Mouse (Mus musculus) mature B cell (primary cell): ENCODE measurements around the gene Clgn.

ENCODE experiments used
- in situ Hi-C: fragments of 300-500 bp; cut with MboI; formaldehyde crosslinking; loops from 2 replicates; pipeline ENCODE4 v1.14.3; 2019

The Clgn gene

DNA sequence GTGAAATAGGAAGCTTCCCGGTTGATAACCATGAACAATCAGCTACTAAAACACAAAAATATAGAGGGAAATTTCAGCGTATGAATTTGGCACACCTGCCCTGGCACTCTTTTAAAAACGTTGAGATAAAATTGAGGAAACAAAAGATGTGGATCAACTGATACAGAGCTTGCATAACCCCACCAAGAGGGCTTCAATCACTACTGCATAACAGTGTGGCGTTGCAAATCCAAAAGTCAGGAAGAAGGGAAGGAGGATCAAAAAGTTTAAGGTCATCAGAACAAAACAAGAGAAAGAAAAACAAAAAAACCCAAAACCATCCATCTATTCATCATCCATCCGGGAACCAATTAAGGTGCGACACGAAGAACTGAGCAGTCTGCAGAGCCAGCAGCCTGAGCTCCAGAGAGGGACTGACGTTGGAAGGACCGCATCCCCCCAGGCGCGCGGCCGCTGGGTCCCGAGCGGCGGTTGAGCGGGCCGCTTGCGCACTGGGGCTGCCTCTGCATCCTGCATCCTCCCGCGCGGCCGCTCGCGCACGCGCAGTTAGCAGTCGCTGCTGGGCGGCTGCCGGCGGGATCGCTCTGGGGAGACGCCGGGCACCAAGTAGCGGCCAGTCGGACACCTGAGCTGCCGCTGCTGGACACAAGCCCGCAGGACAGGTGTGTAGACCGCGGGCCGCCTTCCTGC, at the start of gene Clgn:
Gene Clgn, plus strand, starts transcription at position 552 of the 690 bp plus-strand sequence.
- in situ Hi-C loops: no loop called here

DNA sequence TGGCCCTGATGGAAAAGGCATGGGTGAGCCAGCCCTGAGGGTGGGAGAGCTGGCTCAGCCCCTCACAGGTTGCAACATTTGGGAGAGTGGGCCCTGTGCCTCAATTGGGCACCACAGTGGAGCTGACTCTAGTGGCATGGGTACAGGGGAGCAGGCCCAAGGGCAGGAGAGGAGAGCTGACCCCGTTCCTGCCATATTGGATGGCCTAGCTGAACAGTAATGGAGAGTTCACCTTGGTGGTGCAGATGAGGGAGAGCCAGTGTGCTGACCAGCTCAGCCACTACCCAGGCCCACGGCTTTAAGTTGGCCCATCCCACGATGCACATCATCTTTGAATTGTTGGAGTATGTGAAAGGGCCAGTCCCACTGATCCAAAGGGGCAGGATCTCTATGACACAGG, 47.6 kb upstream of the Clgn start:
- in situ Hi-C loops: no loop called here

DNA sequence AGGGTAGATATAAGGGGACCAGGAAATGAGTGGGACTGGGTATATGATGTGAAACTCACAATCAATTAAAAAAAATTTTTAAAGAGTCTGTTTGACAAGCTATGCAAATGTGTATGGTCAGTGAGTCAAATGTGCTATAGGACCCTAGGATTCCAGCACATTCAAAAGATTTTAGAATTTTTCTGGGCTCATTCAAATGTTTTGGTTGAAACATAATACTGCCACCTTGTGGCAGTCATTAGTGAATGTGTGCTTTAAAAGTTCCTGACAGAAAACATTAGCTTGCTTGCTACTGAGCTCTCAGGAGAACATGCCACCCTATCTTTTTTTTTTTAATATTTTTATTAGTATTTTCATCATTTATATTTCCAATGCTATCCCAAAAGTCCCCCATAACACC, 47.0 kb upstream of the Clgn start:
- in situ Hi-C loops: no loop called here

DNA sequence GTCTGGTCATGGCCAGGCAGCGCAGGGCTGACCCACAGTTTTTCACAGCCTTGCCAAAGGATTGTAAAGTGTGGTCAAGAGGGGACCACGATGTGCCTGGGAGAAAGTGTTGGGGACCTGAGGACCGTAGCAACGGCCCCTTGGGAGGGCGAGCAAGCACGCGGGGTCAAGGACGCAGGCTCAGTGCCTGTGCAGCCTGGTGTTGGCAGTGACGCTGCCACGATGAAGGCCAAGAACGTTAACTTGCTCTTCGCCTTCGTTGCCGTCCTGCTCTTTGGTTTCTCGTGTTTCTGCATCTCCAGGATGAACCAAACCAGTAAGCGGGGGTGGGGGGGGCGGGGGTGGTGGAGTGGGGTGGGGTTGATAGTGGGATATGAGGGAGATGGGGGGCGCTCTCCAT, 41.4 kb upstream of the Clgn start, which contains the start of gene Mgat4d:
Gene Mgat4d, plus strand, starts transcription at position 209 of the 400 bp plus-strand sequence.
- in situ Hi-C loops: no loop called here

DNA sequence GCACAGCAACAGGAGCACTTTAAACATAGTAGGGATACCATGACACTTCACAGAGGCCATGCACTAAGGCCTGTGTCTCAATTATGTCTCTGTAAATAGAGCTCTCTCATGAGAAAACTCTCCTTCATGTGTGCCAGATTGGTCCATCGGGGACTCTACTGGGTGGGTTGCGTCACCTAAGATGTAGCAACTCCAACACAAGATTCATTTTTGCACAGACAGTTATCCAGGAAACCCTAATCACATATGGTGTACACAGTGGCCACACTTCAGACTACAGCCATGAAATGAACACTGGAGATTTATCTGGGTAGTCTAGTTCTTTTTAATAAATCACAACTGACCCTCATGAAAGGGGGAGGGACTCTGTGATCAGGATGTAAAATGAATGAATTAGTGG, 38.4 kb upstream of the Clgn start:
- in situ Hi-C loops: no loop called here

DNA sequence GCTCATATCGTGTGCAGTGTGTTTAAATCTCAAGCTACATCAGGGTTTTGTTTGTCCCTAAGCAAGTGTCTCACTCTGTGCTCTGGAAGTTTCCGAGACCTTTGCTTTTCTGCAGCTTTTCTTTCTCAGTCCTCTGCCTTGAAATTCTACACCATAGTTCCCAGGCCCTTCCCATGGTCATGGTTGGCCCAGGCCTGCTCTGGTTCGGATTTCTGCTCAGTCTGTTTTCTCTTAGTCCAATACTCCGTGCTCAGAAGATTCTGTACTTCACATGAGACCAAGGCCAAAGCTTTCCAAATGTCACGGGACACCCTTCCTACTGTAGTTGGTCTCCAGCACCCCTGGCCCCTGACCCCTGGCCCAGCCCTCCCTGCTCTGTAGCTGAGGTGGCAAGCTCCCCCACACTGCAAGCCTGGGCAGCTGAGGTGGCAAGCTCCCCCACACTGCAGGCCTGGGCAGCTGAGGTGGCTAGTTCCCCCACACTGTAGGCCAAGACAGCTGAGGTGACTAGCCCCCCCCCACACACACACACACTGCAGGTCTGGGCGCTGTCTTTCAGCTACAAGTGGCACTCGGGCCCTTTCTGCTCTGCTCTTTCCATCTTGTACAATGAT, 26.4 kb upstream of the Clgn start:
- in situ Hi-C loops: no loop called here

DNA sequence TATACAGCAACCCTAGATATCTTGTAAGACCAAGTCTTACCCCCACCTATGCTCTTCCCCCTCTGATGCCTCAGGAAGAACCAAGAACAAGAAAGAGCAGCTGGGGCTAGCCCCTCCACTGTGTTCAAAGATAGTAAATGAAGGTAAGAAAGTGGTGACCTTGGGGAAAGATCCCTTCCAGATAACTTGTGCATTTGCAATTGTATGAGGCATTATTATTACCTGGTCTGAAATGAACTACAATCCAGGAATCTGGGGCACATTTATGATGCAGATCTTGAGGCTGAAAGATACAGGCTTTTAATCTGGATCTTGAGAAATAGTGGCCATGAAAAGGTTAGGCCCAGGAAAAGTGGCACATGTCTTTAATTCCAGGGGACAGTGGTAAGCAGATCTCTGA, 12.4 kb upstream of the Clgn start:
- in situ Hi-C loops: no loop called here

DNA sequence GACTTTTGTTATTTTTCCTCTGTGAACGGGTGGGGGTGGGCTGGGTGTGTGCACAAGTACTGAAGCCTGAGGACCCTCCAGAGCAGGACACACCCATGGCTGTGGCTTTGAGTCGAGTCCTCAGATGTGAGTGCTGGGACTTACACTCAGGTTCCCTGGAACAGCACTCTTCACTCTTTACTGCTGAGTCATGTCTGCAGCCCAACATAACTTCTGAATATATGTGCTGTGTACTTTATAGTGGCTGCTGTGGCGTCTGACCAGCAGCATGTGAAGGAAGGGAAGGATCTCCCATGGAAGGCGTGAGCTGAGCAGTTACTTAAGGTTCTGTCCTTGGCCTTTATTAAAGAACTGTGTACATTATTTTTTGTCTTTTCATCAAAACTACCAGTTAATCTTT, 9.5 kb upstream of the Clgn start:
- in situ Hi-C loops: no loop called here

DNA sequence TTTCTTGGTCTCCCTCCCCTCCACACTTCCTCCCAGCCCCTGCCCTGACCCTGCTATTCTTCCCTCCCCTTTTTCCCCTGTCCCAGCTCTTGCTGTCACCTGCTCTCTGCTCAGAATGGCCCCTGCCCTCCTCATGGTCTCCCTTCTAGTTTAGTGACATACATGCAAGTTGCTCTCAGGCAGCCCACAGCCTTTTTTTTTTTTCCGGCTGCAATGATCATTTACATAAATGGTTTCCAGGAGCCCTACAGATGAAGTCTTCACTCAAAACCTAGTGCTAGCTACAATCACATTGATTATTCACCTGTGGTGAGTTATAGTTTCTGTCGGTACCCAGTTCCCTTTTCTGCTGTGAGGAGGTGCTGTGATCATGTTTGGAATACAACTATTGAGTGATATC, 8.7 kb upstream of the Clgn start:
- in situ Hi-C loops: no loop called here

DNA sequence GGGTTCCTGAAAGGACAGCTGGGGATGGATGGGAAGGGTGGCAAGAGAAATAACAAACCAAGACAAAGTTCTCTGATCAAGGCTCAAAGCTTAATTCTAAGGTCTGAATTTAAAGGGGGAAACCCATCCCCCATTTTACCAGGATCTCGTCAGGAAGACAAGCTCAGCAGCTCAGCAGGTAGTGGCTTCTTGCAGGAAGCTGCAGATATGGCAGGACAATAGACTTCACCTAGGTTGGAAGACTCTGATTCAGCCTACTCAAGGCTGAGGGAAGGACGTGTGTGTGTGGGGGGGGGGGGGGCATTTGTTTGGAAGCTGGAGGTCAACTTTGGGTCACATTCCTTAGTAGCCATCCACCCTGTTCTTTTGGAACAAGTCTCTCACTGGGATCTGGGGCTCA, 6.8 kb upstream of the Clgn start:
- in situ Hi-C loops: no loop called here

DNA sequence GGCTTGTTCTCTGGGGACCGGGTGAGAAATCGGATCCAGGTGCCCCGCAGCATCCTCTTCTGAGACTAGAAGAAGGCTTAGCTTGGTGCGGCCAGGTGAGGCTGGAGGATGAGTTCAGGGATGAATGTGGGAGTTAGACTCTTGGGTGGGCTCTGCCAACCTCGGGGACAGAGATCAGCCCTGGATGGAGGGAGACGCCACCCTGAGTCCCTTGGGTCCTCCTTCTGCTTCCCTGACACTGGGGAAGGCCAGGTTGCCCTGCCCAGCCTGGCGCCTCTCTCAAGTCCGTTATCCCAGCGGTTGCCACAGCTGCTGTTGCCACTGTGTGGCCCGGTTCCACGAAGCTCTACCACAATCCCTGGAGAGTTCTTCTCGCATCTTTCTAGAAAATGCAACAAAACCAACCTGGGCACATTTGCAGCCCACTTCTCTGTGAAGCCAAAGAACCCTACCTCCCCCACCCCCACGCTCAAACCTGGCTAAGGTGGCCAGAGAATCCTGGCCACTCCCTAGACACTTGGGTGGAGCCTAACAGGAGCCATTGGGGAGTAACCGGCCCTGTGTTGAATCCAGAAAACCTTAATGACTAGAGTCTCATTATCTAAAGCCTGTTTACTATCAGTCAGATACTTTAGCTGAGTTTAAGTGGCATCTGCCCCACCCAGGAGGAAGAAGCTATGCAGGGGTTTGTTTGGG, 487 bp downstream of the Clgn start:
- in situ Hi-C loops: no loop called here

DNA sequence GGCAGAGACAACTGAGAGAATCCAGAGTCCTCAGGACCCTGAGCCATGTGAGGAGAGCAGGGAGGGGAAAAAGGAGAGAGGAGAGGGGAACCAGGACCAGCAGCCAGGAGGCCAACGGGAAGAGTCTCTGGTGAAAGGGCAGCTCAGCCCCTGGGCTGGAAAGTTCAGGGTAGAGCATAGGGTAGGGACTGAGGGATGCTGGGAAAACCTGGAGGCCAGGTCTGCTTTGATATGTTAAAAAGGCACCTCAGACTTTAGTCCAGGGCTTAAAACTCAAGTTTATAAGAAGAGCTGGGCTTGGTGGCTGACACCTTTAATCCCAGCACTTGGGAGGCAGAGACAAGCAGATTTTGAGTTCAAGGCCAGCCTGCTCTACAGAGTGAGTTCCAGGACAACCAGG, 2.9 kb downstream of the Clgn start:
- in situ Hi-C loops: no loop called here

DNA sequence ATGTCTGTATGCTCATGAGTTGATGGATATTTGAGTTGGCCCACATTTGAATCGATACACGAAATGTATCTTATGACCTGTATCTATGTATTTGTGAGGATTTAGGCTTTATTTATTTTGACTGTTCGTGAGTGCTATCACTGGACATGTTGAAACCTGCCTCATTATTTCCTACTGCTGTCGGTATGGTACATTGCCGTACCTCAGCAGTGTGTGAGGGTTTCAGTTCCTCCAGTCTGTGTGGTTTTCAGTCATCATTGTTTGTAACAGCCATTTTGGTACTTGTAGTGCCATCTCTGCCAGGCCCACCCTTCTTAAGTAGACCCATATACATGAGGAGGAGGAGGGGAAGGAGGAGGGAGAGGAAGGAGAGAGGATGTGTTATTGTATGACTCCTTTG, 4.7 kb downstream of the Clgn start:
- in situ Hi-C loops: no loop called here

DNA sequence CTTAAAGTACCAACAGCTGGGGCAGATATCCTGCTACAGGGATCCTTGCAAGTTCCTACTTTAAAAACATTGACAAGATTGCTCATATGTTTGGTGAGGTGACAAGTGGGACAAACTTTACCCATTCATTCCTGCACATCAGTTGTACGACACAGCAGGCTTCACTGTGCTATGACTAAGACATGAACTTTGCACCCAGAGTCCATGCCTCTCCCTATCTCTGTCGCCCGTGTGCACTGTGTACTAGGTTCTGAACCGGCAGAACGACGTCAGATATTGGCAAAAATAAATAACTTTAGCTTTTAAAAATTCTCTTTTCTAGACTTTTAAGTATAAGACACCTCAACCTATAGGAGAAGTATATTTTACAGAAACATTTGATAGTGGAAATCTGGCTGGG, 7.0 kb downstream of the Clgn start:
- in situ Hi-C loops: no loop called here

DNA sequence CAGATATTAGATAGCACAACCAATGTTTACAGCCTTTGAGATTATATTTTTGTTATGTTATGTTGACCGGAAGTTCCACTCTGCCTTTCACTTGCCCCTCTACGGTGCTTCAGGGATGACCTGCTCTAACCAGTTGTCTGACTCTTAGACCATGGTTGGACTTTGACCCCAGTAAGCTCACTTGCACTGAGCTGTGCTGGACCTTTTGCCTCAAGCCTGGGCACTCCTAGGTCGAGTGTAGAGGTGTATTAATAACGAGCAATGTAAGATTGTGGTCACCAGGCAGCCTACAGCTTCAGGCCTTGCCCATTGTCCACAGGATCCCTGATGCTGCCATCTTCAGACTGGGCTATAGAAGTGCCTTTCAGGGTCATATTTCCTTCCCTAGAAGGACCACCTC, 8.1 kb downstream of the Clgn start:
- in situ Hi-C loops: no loop called here

DNA sequence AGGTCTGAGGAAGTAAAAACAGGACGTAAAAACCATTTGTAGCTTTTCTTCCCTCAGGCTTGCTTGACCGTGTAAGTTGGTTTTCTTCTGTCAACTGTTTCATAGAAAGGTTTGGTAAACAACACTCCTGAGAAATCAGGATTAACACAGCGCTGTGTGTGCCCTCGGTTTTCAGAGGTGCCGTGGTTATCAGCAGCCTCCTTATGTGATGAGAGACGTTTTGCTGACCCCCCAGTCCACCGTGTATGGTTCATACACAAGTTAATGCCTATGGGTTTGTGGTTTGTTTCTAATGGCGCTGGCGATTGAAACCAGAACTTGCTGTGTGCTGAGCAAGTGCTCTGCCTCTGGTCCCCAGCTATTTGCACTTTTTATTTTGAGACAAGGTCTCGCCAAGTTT, 15.9 kb downstream of the Clgn start:
- in situ Hi-C loops: no loop called here

DNA sequence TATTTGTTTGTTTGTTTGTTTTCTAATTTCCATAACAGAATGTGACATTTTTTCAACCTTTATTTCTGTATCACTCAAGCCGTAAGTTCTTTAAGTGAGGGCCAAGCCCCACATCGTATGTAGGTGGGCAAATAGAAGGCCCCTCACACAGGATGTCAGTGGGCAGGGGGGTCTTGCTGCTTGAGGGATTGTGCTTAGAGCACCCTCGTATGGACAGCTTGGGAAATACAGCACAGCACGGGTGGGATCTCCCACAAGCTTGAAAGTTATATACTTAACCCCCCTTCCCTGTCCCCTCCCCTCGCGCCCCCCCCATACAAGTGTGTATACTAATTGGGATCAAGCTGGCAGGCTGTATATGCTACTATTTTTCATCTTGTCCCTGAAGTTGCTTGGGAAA, 17.2 kb downstream of the Clgn start:
- in situ Hi-C loops: no loop called here

DNA sequence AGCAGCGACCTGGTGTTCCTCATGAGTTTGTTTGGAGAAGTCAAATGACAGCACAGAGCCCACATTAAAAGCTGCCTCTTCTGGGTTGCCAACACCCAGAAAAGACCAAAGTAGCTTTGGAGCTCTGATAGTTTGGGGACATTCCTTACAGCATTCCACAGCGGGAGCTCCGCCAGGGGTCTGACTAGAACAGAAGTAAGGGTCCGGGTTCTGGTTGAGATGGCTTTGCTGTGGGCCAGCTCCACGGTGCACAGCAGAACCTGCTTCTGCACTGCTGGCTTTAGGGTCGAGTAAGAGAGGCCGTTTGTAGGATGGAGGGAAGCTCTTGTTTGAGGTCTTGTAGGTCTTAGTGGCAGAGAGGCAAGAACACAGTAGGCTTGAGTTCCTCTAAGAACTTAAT, 18.8 kb downstream of the Clgn start:
- in situ Hi-C loops: no loop called here

DNA sequence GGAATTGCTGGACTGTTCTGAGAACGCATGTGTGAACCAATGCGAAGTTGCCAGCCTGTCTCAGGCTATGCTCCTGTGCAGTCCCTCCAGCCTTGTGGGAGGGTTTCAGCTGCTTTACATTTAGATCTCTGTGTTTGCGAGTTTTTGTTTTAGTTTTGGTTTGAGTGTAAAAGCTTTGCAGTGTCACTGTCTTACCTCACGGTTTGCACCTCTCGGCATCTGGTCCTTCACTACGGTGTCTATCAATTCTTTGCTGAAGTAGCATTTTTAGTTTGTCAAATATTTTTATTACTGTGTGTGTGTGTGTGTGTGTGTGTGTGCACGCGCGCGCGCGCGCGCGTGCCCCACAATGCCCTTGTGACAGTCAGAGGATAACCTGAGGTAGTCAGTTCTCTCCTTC, 27.2 kb downstream of the Clgn start:
- in situ Hi-C loops: no loop called here

DNA sequence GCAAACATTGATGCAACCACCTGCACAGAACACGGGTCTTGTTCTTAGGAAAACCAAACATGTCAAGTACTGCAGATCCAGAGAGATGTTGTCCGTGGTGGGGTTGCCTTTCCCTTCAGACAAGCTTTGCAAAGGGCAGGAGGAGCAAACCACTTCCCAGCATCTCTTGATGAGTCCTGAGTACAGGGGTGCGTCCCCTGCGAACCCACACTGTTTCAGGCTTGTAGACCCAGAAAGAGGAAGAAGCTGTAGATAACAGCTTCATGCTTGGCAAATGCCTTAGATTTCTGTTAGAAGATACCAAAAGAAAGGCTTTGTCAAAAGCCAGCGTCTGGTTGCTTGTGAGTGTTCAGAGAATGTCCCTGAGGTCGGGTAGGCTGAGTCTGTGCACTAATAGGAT, 28.3 kb downstream of the Clgn start:
- in situ Hi-C loops: no loop called here

DNA sequence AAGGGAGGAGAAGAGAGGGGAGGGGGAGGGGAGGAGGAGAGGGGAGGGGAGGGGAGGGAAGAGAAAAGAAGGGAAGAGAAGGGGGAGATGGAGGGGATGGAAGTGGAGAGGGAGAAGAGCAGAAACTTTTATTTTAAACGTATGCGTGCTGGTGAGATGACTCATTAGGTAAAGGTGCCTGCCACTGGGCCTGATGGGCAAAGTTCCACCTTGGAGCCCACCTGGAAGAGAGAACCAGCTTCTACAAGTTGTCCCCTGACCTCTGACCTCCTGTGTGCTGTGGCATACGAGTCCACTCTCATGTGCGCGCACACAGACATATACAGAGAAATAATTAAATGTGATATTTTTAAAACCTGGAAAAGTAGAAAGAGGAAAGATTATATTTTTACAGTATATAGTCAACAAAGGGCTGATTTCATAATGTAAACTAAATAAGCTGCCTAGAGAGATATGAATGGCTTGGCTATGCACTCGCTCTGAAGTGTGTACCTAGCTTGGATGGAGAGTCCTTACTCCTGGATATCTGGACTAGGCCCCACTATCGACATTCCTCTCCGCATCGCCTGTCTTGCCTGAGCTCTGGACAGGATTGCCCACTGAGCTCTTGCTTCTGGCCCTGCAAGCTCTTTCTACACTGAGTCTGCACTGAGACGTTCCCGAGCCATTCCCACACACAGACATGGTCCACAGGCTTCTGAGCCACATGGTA, 29.3 kb downstream of the Clgn start:
- in situ Hi-C loops: no loop called here

DNA sequence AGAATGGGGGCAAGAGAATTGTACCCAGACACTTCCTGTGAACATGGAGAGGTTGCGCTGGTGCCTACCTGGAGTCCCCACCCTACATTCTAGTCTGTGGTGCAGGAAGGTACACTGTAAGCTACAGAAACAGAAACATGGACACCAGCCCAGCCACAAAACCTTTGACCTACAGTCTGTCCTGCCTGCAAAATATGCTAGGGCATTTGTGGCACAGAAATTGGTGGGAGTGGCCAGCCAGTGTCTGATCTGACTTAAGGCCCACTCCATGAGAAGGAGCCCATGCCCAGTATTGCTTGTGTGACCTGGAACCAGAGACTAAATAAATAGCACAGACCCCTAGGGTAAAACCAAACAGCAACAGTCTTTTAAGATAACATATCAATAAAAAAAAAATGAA, 31.7 kb downstream of the Clgn start:
- in situ Hi-C loops: no loop called here
